Mouse (Mus musculus): ENCODE data around the gene Cbx4.

The Cbx4 gene

GRCm38 (mm10) chr11:119056301-119057211 lies 29.5 kb downstream of the Cbx4 start:
- no peak for DNase-seq (ENCODE audit: low read depth, low spot score)

GRCm38 (mm10) chr11:119055571-119056131 lies 30.4 kb downstream of the Cbx4 start:
- DNase-seq (ENCODE audit: low read depth, low spot score) = no peak

GRCm38 (mm10) chr11:119054351-119055345 lies 31.4 kb downstream of the Cbx4 start:
- no peak for DNase-seq (ENCODE audit: low read depth, low spot score)

- DNase-seq (ENCODE audit: low read depth, low spot score) = no peak
These were observed 32.2 kb downstream of the Cbx4 start for GRCm38 (mm10) chr11:119053738-119054350.

GRCm38 (mm10) chr11:119053257-119053670 lies 32.8 kb downstream of the Cbx4 start:
- peak; percentile 83 for DNase-seq (ENCODE audit: low read depth, low spot score)

GRCm38 (mm10) chr11:119052661-119053256 lies 33.3 kb downstream of the Cbx4 start:
- DNase-seq (ENCODE audit: low read depth, low spot score) = no peak

GRCm38 (mm10) chr11:119051927-119052660 lies 33.9 kb downstream of the Cbx4 start:
- DNase-seq (ENCODE audit: low read depth, low spot score) = no peak

GRCm38 (mm10) chr11:119051426-119051825 lies 34.6 kb downstream of the Cbx4 start:
- no peak for DNase-seq (ENCODE audit: low read depth, low spot score)

GRCm38 (mm10) chr11:119050361-119050760 lies 35.7 kb downstream of the Cbx4 start:
- DNase-seq (ENCODE audit: low read depth, low spot score) = no peak

GRCm38 (mm10) chr11:119048133-119048510 lies 37.9 kb downstream of the Cbx4 start:
- DNase-seq (ENCODE audit: low read depth, low spot score) = no peak

GRCm38 (mm10) chr11:119047261-119048132 lies 38.5 kb downstream of the Cbx4 start:
- DNase-seq (ENCODE audit: low read depth, low spot score) = no peak

GRCm38 (mm10) chr11:119046601-119047245 lies 39.3 kb downstream of the Cbx4 start:
- no peak for DNase-seq (ENCODE audit: low read depth, low spot score)

- DNase-seq (ENCODE audit: low read depth, low spot score) = no peak
These were observed 41.3 kb downstream of the Cbx4 start for GRCm38 (mm10) chr11:119044551-119045337.

- no peak for DNase-seq (ENCODE audit: low read depth, low spot score)
These were observed 42.1 kb downstream of the Cbx4 start for GRCm38 (mm10) chr11:119043761-119044550.

GRCm38 (mm10) chr11:119043273-119043540 lies 42.8 kb downstream of the Cbx4 start:
- no peak for DNase-seq (ENCODE audit: low read depth, low spot score)

GRCm38 (mm10) chr11:119042466-119043272 lies 43.4 kb downstream of the Cbx4 start:
- no peak for DNase-seq (ENCODE audit: low read depth, low spot score)
